Mouse (Mus musculus): ENCODE data around the gene 1810013L24Rik. TPM values are rescaled to one million over a fixed set of nuclear protein-coding genes. Genes with fewer than 3 reads are reported as not detected.
"Not testable (repeated sequence)": the region's sequence is repeated elsewhere in the genome, so short reads cannot be mapped to it uniquely, and the experiment has no call there.

1810013L24Rik gene
- polyA plus RNA-seq, 1 experiment from 2014 or later = 17.2 TPM

DNA sequence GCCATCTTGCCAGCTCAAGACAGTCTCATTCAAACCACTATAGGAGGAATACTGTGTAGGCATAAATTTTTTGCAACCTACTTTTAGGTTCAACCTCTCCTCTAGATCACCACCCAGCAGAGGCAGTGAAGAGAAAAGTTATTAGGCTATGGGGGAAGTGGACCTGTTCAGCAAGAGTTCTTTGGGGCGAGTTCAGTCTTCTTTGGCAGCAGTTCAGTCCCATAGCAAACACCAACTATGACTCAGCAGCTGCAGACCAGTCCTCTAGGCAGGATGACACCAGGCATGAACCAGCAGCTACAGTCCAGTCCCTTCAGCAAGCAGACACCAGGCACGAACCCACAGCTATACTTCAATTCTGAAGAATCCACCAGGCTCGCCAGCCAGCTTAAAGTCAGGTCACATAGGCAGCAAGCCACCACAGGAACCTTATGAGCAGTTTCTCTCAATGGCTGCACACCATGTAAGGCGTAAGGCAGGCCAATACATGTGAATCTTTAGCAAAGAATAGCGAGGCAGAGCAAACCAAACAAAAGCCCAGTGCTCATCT, 37.6 kb downstream of the 1810013L24Rik start:
- Histone ChIP-seq H3K27me3 (ENCODE audit: control insufficient read depth, insufficient read depth, low read length) (no peaks in the 10 kb centered on the region), H3K27ac (ENCODE audit: low read depth, low read length) (no peak overlapping the region), H3K4me3 (ENCODE audit: low read length) (no peak overlapping the region), H3K36me3 (ENCODE audit: control insufficient read depth, insufficient read depth, low read length) (no peaks in the 10 kb centered on the region), H3K9me3 (ENCODE audit: control insufficient read depth, low read length) (no peaks in the 10 kb centered on the region), H3K4me2 (replicated peaks; ENCODE audit: low read depth, low read length) (no peak overlapping the region), H3K9ac (ENCODE audit: low read depth, low read length) (no peak overlapping the region), H3K4me1 (ENCODE audit: control insufficient read depth, insufficient read depth, low read length) (0 out of 2 replicates have a peak, but pooled peaks cover 3% of the 10 kb centered on the region)
- no peak for ATAC-seq (ENCODE audit: low FRiP score, low TSS enrichment)
- WGBS = 88% methylated on average over 5 of the region's 5 CpGs

DNA sequence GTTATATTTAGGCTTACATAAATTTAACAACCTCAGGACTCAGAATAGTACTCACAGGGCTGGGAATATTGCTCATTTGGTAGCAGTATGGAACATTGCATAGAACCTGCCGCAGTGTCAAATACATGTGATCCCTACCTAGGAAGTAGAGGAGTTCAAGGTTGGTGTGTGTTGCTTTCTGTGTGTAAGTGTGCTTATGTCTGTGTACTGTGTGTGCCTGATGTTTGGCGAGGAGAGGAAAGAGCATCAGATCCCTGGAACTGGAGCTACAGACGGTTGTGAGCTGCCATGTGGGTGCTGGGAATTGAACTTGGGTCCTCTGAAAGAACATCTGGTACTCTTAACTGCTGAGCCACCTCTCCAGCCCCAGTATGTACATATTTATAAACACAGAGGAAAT, 38.6 kb downstream of the 1810013L24Rik start:
- no peaks in the 10 kb centered on the region for H3K9me3 ChIP-seq (ENCODE audit: control insufficient read depth, low read length)
- H3K36me3 ChIP-seq (ENCODE audit: control insufficient read depth, insufficient read depth, low read length) = no peaks in the 10 kb centered on the region
- no peak overlapping the region for H3K27ac ChIP-seq (ENCODE audit: low read depth, low read length)
- no peak overlapping the region for H3K4me2 ChIP-seq (replicated peaks; ENCODE audit: low read depth, low read length)
- 0 out of 2 replicates have a peak, but pooled peaks cover 3% of the 10 kb centered on the region for H3K4me1 ChIP-seq (ENCODE audit: control insufficient read depth, insufficient read depth, low read length)
- H3K9ac ChIP-seq (ENCODE audit: low read depth, low read length) = no peak overlapping the region
- WGBS = 91% methylated on average over 3 of the region's 3 CpGs
- no peak for ATAC-seq (ENCODE audit: low FRiP score, low TSS enrichment)
- H3K27me3 ChIP-seq (ENCODE audit: control insufficient read depth, insufficient read depth, low read length) = no peaks in the 10 kb centered on the region
- H3K4me3 ChIP-seq (ENCODE audit: low read length) = no peak overlapping the region

DNA sequence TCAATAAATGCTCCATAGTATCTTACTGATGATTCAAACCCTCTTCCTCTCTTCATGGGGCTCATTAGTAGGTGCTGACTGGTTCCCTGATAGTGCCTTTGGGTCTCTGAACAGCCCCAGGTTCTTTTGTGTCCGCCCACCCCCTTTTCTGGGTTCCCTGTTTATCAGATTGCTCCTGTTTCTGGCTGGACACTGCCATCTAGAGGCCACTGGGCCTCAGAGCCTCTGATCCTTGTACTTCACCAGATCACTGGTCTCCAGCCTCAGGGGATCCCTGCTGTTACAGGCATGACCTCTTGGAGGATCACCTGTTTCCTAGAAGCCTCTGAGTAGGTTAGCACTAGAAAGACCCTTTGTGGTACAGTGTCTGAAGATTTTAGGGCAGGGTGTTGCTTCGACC, 39.8 kb downstream of the 1810013L24Rik start:
- Histone ChIP-seq H3K4me1 (ENCODE audit: control insufficient read depth, insufficient read depth, low read length) (no peaks in the 10 kb centered on the region), H3K27me3 (ENCODE audit: control insufficient read depth, insufficient read depth, low read length) (no peaks in the 10 kb centered on the region), H3K27ac (ENCODE audit: low read depth, low read length) (no peak overlapping the region), H3K4me2 (replicated peaks; ENCODE audit: low read depth, low read length) (no peak overlapping the region), H3K9ac (ENCODE audit: low read depth, low read length) (no peak overlapping the region), H3K4me3 (ENCODE audit: low read length) (no peak overlapping the region), H3K36me3 (ENCODE audit: control insufficient read depth, insufficient read depth, low read length) (no peaks in the 10 kb centered on the region), H3K9me3 (ENCODE audit: control insufficient read depth, low read length) (no peaks in the 10 kb centered on the region)
- peak; percentile 51; the same call in 1 of the 2 replicates for ATAC-seq (ENCODE audit: low FRiP score, low TSS enrichment)
- 36% methylated on average over 2 of the region's 2 CpGs for WGBS

DNA sequence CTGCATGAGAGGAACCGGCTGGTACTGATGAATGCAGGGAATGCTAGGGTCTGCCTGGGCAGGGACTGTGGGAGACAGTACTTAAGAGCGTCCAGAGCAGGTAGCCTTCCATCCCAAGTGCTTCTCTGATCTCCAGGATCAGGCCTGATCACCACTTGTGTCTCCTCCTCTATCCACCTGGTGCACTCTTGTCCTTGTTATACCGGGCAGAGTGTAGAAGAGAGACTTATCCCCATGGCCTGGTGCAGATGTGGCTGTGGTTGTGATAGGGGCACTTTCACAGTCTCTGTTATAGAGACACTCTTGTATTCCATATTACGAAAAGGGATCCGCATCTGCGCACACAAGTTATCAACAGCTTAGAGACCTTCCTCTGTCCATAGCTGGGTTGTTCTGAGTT, 41.5 kb downstream of the 1810013L24Rik start:
- Histone ChIP-seq H3K4me2 (replicated peaks; ENCODE audit: low read depth, low read length) (no peak overlapping the region), H3K27ac (ENCODE audit: low read depth, low read length) (no peak overlapping the region), H3K27me3 (ENCODE audit: control insufficient read depth, insufficient read depth, low read length) (no peaks in the 10 kb centered on the region), H3K9ac (ENCODE audit: low read depth, low read length) (no peak overlapping the region), H3K36me3 (ENCODE audit: control insufficient read depth, insufficient read depth, low read length) (no peaks in the 10 kb centered on the region), H3K4me1 (ENCODE audit: control insufficient read depth, insufficient read depth, low read length) (no peaks in the 10 kb centered on the region), H3K4me3 (ENCODE audit: low read length) (no peak overlapping the region), H3K9me3 (ENCODE audit: control insufficient read depth, low read length) (no peaks in the 10 kb centered on the region)
- ATAC-seq (ENCODE audit: low FRiP score, low TSS enrichment) = no peak
- WGBS = 95% methylated on average over 6 of the region's 6 CpGs

DNA sequence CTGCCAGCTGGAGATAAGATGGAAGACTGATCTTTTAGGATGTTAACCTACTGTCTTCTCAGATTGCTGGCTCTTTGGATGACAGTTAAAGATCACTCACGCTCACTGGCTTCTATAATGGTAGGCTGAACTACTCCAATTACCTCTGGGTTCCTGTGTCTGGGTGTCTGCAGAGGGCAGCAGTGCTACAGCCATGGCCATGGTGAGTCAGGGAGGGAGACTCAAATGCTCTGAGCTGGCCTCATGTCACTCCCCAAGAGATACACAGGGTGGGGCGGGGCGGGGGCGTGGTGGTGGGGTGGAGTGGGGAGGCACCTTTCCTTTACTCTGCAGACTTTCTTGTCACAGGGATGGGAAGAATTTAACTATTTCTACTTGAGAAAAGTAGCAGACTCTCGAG, 42.1 kb downstream of the 1810013L24Rik start:
- H3K36me3 ChIP-seq (ENCODE audit: control insufficient read depth, insufficient read depth, low read length) = no peaks in the 10 kb centered on the region
- H3K27ac ChIP-seq (ENCODE audit: low read depth, low read length) = no peak overlapping the region
- H3K27me3 ChIP-seq (ENCODE audit: control insufficient read depth, insufficient read depth, low read length) = no peaks in the 10 kb centered on the region
- WGBS = 36% methylated on average over 5 of the region's 5 CpGs
- no peak overlapping the region for H3K4me2 ChIP-seq (replicated peaks; ENCODE audit: low read depth, low read length)
- ATAC-seq (ENCODE audit: low FRiP score, low TSS enrichment) = no peak
- H3K4me1 ChIP-seq (ENCODE audit: control insufficient read depth, insufficient read depth, low read length) = no peaks in the 10 kb centered on the region
- no peak overlapping the region for H3K4me3 ChIP-seq (ENCODE audit: low read length)
- no peak overlapping the region for H3K9ac ChIP-seq (ENCODE audit: low read depth, low read length)
- no peaks in the 10 kb centered on the region for H3K9me3 ChIP-seq (ENCODE audit: control insufficient read depth, low read length)

DNA sequence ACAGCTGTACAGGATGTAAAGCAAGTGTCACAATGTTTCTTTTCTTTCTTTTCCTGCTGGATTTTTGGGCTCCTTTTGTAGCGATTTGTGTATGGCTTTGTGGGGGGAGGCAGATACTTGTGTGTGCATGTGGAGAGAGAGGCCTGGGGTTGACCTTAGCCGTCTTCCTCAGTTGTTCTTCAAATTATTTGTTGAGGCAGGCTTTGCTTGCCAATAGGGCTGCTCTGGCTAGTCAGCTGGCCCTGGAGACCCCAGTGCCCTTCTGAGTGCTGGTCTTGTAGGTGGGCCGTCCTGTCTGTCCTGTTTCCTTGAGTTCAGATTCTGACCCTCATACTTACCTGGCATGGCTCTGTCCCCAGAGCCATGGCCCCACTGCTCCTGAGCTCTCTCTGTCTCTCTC, 42.6 kb downstream of the 1810013L24Rik start:
- no peak overlapping the region for H3K4me3 ChIP-seq (ENCODE audit: low read length)
- WGBS = 79% methylated on average over 3 of the region's 3 CpGs
- no peak for ATAC-seq (ENCODE audit: low FRiP score, low TSS enrichment)
- H3K9ac ChIP-seq (ENCODE audit: low read depth, low read length) = no peak overlapping the region
- H3K27ac ChIP-seq (ENCODE audit: low read depth, low read length) = no peak overlapping the region
- H3K36me3 ChIP-seq (ENCODE audit: control insufficient read depth, insufficient read depth, low read length) = no peaks in the 10 kb centered on the region
- no peaks in the 10 kb centered on the region for H3K4me1 ChIP-seq (ENCODE audit: control insufficient read depth, insufficient read depth, low read length)
- H3K27me3 ChIP-seq (ENCODE audit: control insufficient read depth, insufficient read depth, low read length) = no peaks in the 10 kb centered on the region
- H3K4me2 ChIP-seq (replicated peaks; ENCODE audit: low read depth, low read length) = no peak overlapping the region
- no peaks in the 10 kb centered on the region for H3K9me3 ChIP-seq (ENCODE audit: control insufficient read depth, low read length)

DNA sequence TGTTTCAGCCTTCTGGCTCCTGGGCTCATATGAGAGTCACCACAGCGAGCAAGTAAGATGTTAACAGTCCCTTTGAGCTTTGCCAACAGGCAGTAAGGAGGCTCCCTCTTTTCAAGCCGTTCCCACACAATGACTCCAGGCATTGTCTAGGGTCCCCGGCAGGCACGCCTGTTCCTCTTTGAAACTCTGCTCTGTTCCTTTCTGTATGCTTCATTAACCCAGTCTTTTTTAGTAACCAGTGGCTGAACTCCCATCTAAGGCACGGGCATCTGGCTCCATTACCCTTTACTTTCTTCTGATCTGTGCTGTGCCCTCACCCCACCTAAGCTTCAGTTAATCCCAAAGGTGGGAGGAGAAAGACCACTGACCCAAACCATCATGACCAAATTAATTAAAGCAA, 50.2 kb downstream of the 1810013L24Rik start:
- Histone ChIP-seq H3K27ac (ENCODE audit: low read depth, low read length) (no peak overlapping the region), H3K9ac (ENCODE audit: low read depth, low read length) (no peak overlapping the region), H3K4me2 (replicated peaks; ENCODE audit: low read depth, low read length) (no peak overlapping the region), H3K36me3 (ENCODE audit: control insufficient read depth, insufficient read depth, low read length) (no peaks in the 10 kb centered on the region), H3K27me3 (ENCODE audit: control insufficient read depth, insufficient read depth, low read length) (no peaks in the 10 kb centered on the region), H3K9me3 (ENCODE audit: control insufficient read depth, low read length) (no peaks in the 10 kb centered on the region), H3K4me1 (ENCODE audit: control insufficient read depth, insufficient read depth, low read length) (peaks cover 4% of the 10 kb centered on the region; the same call in 1 of the 2 replicates), H3K4me3 (ENCODE audit: low read length) (no peak overlapping the region)
- ATAC-seq (ENCODE audit: low FRiP score, low TSS enrichment) = peak; percentile 68
- WGBS = 36% methylated on average over 5 of the region's 5 CpGs

DNA sequence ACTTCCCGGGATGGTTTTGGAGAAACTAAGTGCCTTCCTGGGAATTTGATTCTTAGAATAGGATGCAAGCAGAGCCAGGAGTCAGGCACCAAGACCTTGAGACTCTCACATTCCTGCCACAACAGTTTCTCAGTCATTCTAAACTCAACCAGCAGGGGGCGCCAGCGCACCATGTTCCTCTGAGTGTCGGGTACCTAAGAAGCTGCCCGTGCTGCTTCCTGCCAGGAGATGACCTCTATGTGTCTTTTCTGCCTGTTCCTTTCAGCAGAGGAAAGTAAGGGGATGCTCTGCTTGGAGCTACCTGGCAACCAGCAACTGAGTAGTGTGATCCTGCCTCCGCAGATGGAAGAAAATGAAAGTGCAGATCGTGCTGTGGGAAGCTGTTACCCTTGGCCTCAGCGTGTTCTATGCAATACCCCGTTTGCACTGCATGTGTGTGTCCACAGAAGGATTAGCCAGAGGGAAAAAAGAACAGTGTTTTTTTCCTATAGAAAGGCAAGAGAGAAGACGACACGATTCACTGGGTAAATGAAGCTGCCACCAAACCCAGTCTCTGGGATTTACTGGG, 53.9 kb downstream of the 1810013L24Rik start:
- ATAC-seq (ENCODE audit: low FRiP score, low TSS enrichment) = no peak

DNA sequence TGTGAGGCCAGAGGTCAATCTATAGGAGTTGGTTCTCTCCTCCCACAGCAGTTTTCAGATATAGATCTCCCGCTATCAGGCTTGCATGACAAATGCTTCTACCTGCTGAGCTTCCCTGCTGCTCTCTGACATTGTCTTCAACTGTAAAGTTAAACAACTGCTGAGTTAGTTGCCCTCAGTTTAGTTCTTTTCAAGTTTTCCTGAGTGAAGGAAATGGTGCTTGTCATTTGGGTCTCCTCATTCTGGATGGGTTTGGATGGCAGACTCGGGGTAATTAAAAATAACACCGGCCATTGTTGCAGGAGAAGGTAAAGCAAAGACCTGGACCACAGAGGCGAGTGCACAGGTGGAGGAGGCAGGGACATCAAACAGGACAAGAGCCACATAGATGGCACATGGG, 64.3 kb downstream of the 1810013L24Rik start:
- WGBS = 46% methylated on average over 4 of the region's 4 CpGs
- H3K36me3 ChIP-seq (ENCODE audit: control insufficient read depth, insufficient read depth, low read length); H3K27ac ChIP-seq (ENCODE audit: low read depth, low read length); H3K4me1 ChIP-seq (ENCODE audit: control insufficient read depth, insufficient read depth, low read length); H3K9me3 ChIP-seq (ENCODE audit: control insufficient read depth, low read length); H3K27me3 ChIP-seq (ENCODE audit: control insufficient read depth, insufficient read depth, low read length); ATAC-seq (ENCODE audit: low FRiP score, low TSS enrichment); H3K4me3 ChIP-seq (ENCODE audit: low read length); H3K9ac ChIP-seq (ENCODE audit: low read depth, low read length); H3K4me2 ChIP-seq (replicated peaks; ENCODE audit: low read depth, low read length): not testable (repeated sequence)

More for the DNA sequence above, 53.9 kb downstream of the 1810013L24Rik start:
- Histone ChIP-seq H3K4me1 (ENCODE audit: control insufficient read depth, insufficient read depth, low read length) (peaks cover 4% of the 10 kb centered on the region; the same call in 1 of the 2 replicates), H3K27me3 (ENCODE audit: control insufficient read depth, insufficient read depth, low read length) (no peaks in the 10 kb centered on the region), H3K9ac (ENCODE audit: low read depth, low read length) (no peak overlapping the region), H3K36me3 (ENCODE audit: control insufficient read depth, insufficient read depth, low read length) (no peaks in the 10 kb centered on the region), H3K4me2 (replicated peaks; ENCODE audit: low read depth, low read length) (no peak overlapping the region), H3K27ac (ENCODE audit: low read depth, low read length) (no peak overlapping the region), H3K4me3 (ENCODE audit: low read length) (no peak overlapping the region), H3K9me3 (ENCODE audit: control insufficient read depth, low read length) (no peaks in the 10 kb centered on the region)
- 45% methylated on average over 11 of the region's 11 CpGs for WGBS
